Mouse (Mus musculus): ENCODE measurements around the gene C1ql1. TPM values are rescaled to one million over a fixed set of nuclear protein-coding genes. Genes with fewer than 3 reads are reported as not detected.
A peak's percentile ranks its signal among the peaks of the same experiment; 100 is the strongest.

The C1ql1 gene
- polyA plus RNA-seq, 1 experiment from 2014 or later = 0.12 TPM

DNA sequence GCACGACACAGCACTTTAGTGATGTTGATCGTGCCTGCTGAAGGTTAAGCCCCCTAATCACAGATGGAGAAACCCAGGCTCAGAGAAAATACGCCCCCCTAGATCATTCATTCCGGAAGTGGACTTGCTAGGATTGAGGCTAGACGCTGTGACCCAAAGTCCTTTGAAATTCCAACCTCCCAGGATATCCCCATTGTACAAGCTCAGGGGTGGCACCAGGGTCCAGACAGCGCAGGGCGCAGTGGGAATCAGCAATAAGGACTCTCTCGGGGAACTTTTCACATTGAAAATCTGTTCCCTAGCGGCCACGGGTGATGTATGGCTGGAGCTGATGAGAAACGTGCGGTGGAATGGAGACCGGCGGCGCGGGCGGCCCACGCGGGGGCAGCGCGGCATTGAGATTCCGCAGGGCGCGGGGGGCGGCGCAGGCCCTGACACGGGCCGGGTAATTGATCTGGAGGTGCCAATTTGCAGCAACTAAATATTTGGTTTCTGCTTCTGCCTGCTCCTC, 43.2 kb upstream of the C1ql1 start:
- Histone ChIP-seq H3K27me3 (ENCODE audit: insufficient read depth, low read length) (peaks cover 56% of the 10 kb centered on the region), H3K9me3 (ENCODE audit: low read length) (no peaks in the 10 kb centered on the region), H3K4me1 (ENCODE audit: insufficient read depth) (peaks cover 5% of the 10 kb centered on the region; the same call in 1 of the 2 replicates), H3K9ac (replicated peaks) (no peak overlapping the region), H3K4me3 (ENCODE audit: low read depth, low read length) (peak overlapping the region; percentile 37), H3K36me3 (replicated peaks; ENCODE audit: insufficient read depth, low read length) (no peaks in the 10 kb centered on the region), H3K4me2 (ENCODE audit: low read depth, low read length) (peak overlapping the region; percentile 63), H3K27ac (ENCODE audit: low read depth) (no peak overlapping the region)
- ATAC-seq (no peak), DNase-seq (no peak)
- TF ChIP-seq EP300 (IDR thresholded peaks at IDR 0.05; ENCODE audit: low read depth) (no peak), CTCF (IDR thresholded peaks at IDR 0.05; ENCODE audit: low read depth) (no peak)
- WGBS (ENCODE audit: insufficient replicate concordance) = 8% methylated on average over 28 of the region's 28 CpGs

DNA sequence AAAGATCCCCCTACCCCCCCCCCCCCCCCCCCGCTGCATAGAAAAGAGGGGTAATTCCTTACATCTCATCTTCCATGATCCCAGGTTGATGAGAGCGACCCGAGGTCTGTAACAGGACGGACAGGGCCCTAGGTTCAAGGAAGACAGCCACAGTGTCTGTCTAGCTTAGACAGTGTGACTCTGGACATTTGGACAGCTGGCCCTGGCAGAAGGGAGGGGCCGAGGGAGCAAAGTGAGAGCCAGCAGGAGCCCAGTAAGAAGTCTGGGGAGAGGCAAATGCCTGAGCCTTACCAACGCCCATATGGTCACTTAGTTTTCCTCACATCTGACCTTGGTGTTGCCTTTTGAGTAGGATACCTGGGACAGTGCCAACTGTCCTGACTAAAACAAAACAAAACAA, 38.7 kb upstream of the C1ql1 start:
- no peak overlapping the region for H3K9ac ChIP-seq (replicated peaks)
- no peak overlapping the region for H3K27ac ChIP-seq (ENCODE audit: low read depth)
- H3K4me2 ChIP-seq (ENCODE audit: low read depth, low read length) = no peak overlapping the region
- no peaks in the 10 kb centered on the region for H3K36me3 ChIP-seq (replicated peaks; ENCODE audit: insufficient read depth, low read length)
- WGBS (ENCODE audit: insufficient replicate concordance) = 66% methylated on average over 6 of the region's 6 CpGs
- no peak for ATAC-seq
- no peaks in the 10 kb centered on the region for H3K9me3 ChIP-seq (ENCODE audit: low read length)
- no peak for TF ChIP-seq EP300 (IDR thresholded peaks at IDR 0.05; ENCODE audit: low read depth)
- TF ChIP-seq CTCF (IDR thresholded peaks at IDR 0.05; ENCODE audit: low read depth) = no peak
- H3K4me3 ChIP-seq (ENCODE audit: low read depth, low read length) = no peak overlapping the region
- H3K4me1 ChIP-seq (ENCODE audit: insufficient read depth) = peaks cover 5% of the 10 kb centered on the region; the same call in 1 of the 2 replicates
- no peak for DNase-seq
- H3K27me3 ChIP-seq (ENCODE audit: insufficient read depth, low read length) = peaks cover 34% of the 10 kb centered on the region

DNA sequence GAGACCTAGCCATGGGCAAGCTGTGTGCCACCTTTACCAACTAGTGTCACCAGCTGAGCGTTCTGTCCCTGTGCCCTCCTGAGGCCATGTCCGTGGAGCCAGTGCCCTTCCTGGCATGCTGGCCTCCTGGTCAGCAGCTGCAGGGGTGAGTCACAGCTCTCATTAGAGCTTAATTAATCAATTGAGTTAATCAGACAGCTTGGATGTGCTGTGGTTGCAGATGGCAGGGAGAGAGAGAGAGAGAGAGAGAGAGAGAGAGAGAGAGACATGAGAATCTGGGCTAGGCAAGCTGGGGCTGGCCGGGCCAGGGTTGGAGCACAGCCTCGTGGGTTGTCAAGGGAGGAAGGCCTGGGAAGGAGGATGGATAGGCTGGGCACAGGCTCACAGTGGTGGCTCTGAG, 38.1 kb upstream of the C1ql1 start:
- 66% methylated on average over 4 of the region's 4 CpGs for WGBS (ENCODE audit: insufficient replicate concordance)
- Histone ChIP-seq H3K4me2 (ENCODE audit: low read depth, low read length) (no peak overlapping the region), H3K4me3 (ENCODE audit: low read depth, low read length) (no peak overlapping the region), H3K9ac (replicated peaks) (no peak overlapping the region), H3K9me3 (ENCODE audit: low read length) (no peaks in the 10 kb centered on the region), H3K36me3 (replicated peaks; ENCODE audit: insufficient read depth, low read length) (no peaks in the 10 kb centered on the region), H3K27ac (ENCODE audit: low read depth) (no peak overlapping the region), H3K4me1 (ENCODE audit: insufficient read depth) (peaks cover 2% of the 10 kb centered on the region; the same call in 1 of the 2 replicates), H3K27me3 (ENCODE audit: insufficient read depth, low read length) (peaks cover 28% of the 10 kb centered on the region)
- DNase-seq (no peak), ATAC-seq (no peak)
- no peak for TF ChIP-seq CTCF (IDR thresholded peaks at IDR 0.05; ENCODE audit: low read depth)
- no peak for TF ChIP-seq EP300 (IDR thresholded peaks at IDR 0.05; ENCODE audit: low read depth)

DNA sequence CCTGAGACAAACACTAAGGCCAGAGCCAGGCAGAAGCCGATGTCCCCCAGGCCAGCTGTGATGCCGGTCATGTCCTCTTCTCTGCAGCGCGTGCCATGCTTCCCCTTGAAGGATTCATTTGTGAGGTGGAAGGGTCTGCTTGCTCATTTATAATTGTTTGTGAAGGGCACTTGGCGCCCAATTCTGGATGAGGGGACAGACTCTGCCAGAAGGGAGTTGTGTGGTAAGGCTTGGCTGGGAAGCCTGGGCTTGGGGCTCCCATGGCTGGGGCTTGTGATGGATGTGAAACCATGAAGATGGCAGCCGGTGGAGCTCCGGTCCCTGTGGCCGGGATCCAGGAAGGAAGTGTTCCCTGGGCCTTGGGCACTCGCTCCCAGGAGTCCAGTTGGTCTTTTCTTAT, 37.6 kb upstream of the C1ql1 start:
- H3K9ac ChIP-seq (replicated peaks) = no peak overlapping the region
- H3K4me1 ChIP-seq (ENCODE audit: insufficient read depth) = no peaks in the 10 kb centered on the region
- DNase-seq (no peak), ATAC-seq (no peak)
- H3K9me3 ChIP-seq (ENCODE audit: low read length) = no peaks in the 10 kb centered on the region
- TF ChIP-seq EP300 (IDR thresholded peaks at IDR 0.05; ENCODE audit: low read depth) (no peak), CTCF (IDR thresholded peaks at IDR 0.05; ENCODE audit: low read depth) (no peak)
- H3K27me3 ChIP-seq (ENCODE audit: insufficient read depth, low read length) = peaks cover 23% of the 10 kb centered on the region
- H3K27ac ChIP-seq (ENCODE audit: low read depth) = no peak overlapping the region
- H3K36me3 ChIP-seq (replicated peaks; ENCODE audit: insufficient read depth, low read length) = no peaks in the 10 kb centered on the region
- H3K4me3 ChIP-seq (ENCODE audit: low read depth, low read length) = no peak overlapping the region
- 81% methylated on average over 9 of the region's 9 CpGs for WGBS (ENCODE audit: insufficient replicate concordance)
- no peak overlapping the region for H3K4me2 ChIP-seq (ENCODE audit: low read depth, low read length)

DNA sequence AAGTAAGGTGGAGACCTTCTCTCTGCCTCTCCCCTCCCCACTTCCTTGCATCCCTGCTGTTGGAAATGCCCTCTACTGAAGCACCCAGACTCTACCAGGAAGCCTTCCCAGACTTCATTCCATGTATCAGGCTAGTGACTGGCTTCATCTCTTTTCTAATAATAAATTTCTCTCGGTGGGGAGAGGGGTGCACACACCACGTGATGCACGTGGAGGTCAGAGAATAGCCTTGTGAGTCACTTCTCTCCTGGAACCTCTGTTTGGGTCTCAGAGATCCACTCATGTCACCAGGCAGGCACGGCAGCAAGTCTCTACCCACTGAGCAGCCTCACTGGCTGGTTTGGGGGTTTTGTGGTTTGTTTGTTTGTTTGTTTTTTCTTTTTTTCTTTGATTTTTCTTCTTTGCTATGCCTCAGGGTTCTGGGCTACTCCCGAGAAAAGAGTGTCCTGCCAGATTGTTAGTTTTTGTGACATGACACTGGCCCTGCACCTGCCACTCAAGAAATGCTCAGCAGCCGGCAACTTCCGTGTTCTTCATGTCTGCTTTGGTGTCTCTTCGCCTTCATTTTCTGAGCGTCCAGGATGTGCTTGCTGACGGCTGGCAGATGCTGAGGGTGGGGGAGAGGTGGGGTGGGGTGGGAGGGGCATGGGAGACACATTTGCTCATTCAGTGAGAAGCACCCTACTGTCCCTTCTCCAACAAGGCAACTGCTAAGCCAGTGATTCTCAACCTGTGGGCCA, 34.8 kb upstream of the C1ql1 start:
- 43% methylated on average over 10 of the region's 10 CpGs for WGBS (ENCODE audit: insufficient replicate concordance)
- Histone ChIP-seq H3K4me3 (ENCODE audit: low read depth, low read length) (no peak overlapping the region), H3K9me3 (ENCODE audit: low read length) (no peaks in the 10 kb centered on the region), H3K27me3 (ENCODE audit: insufficient read depth, low read length) (peaks cover 5% of the 10 kb centered on the region; the same call in 1 of the 2 replicates), H3K4me1 (ENCODE audit: insufficient read depth) (no peaks in the 10 kb centered on the region), H3K36me3 (replicated peaks; ENCODE audit: insufficient read depth, low read length) (no peaks in the 10 kb centered on the region), H3K4me2 (ENCODE audit: low read depth, low read length) (no peak overlapping the region), H3K27ac (ENCODE audit: low read depth) (no peak overlapping the region), H3K9ac (replicated peaks) (no peak overlapping the region)
- ATAC-seq (no peak), DNase-seq (no peak)
- no peak for TF ChIP-seq CTCF (IDR thresholded peaks at IDR 0.05; ENCODE audit: low read depth)
- no peak for TF ChIP-seq EP300 (IDR thresholded peaks at IDR 0.05; ENCODE audit: low read depth)

DNA sequence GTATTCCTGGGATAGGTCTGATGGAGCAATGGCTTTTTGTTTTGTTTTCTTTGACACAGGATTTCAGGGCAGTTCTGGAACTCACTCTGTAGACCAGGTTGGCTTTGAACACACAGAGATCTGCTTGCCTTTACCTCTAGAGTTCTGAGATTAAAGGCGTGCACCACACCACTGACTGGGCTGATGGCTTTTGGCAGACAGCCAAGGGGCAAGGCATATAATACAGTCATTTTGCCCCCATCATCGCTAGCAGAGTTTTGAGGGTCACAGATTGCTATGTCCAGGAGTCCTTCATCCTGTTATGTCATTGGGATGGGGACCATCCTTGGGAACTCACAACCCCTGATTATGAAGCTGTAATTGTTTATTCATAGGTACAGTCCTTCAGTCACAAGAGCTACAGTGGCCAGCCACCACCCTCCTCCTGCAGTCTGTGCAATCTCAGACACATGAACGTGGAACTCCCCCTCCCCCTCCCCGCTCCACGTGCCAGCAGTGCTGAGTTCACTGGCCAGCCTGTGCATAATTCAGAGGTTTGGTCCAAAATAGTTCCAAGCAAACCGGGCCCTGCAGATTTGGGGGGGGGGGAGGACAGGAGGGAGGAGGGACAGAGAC, 31.7 kb upstream of the C1ql1 start:
- Histone ChIP-seq H3K4me2 (ENCODE audit: low read depth, low read length) (no peak overlapping the region), H3K27me3 (ENCODE audit: insufficient read depth, low read length) (peaks cover 6% of the 10 kb centered on the region; the same call in 1 of the 2 replicates), H3K4me1 (ENCODE audit: insufficient read depth) (no peaks in the 10 kb centered on the region), H3K9ac (replicated peaks) (no peak overlapping the region), H3K36me3 (replicated peaks; ENCODE audit: insufficient read depth, low read length) (no peaks in the 10 kb centered on the region), H3K4me3 (ENCODE audit: low read depth, low read length) (no peak overlapping the region), H3K9me3 (ENCODE audit: low read length) (no peaks in the 10 kb centered on the region), H3K27ac (ENCODE audit: low read depth) (no peak overlapping the region)
- DNase-seq (no peak), ATAC-seq (no peak)
- TF ChIP-seq CTCF (IDR thresholded peaks at IDR 0.05; ENCODE audit: low read depth) (no peak), EP300 (IDR thresholded peaks at IDR 0.05; ENCODE audit: low read depth) (no peak)
- 39% methylated on average over 6 of the region's 6 CpGs for WGBS (ENCODE audit: insufficient replicate concordance)
